Mouse (Mus musculus) spleen, adult 12 weeks (tissue): Measurements from ENCODE around the gene Tmem108.

Experiments
- DNase-seq: peaks from one replicate; pipeline ENCODE4 v3.0.0; 2022; ENCODE audit warnings: low spot score

The Tmem108 gene

DNA sequence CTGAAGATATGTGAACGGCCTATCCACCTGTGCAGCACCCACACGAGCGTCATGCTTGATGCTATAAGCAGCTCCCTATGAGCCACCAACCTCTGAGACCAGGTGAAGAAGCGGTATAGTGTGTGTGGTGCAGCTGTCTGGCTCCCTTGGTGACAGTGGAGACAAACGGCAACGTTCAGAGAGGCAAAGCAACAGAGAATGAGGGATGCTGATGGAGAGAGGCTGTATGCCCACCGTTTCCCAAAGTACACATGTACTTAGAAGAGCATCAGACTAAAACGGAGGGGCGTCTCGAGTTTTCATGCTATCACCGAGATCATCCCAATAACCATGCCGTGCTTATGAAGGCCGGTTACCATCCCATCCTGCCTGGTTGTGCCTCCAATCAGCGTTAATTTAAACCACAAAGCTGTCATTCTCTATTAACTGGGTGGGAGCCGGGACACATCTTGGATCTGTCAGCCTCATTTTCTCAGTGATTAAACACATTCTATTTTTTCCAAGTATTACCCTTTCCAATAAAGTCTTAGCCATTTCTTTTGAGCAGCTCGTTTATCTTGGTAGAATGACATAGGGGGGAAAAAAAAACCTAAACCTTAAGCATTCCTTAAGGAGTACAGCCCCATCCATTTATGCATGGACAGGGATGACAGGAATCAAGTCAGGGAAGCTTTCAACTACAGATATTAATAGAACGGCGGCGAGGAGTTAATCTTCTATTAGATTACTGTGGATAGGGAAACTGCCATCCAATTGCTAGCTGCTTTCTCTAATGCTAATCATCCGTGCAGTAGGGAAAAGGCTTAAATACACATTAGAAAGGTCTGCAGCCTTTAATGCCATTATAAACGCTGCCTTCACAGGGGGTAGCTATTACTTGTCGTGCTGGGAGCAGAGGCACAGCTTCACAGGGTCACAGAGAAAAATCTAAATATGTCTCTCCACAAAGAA is 214.7 kb downstream of the Tmem108 start:
- DNase-seq, result no peak

DNA sequence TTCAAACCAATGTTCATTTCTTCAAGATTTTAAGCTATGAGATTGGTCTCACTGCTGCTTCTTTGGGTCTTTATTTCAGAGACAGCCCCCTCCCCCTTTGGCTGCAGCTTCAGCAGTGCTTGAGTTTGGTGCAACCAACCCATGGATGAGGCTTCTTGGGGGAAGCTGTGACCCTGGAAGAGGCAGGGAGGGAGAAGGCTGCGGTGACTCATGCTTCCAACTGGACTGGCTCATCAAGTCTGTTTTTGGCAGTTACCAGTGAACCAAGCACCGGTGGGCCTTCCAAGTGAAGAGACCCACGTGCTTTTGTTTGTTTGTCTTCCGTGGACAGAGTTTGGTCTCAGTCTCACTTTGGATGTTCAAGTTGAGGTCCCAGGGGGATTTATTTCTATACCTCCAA is 215.9 kb downstream of the Tmem108 start:
- DNase-seq, result no peak

DNA sequence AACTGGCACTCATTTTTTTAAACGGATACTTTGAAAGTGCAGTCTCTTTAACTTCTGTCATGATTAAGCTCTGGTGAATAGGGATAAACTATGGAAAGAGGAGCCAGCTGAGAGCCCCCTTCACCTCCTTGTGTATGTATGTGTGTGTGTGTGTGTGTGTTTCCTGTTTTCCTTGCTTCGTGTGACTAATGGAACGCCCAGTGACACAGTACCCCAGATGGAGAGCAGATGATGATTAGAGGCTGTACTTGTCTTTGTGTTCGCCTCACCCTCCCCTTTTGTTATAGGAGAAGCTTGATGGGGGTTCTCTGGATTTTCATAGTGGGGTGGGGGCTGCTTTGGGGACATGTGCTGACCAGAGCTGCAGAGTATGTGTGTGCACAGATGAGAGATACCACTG is 216.4 kb downstream of the Tmem108 start:
- DNase-seq, result no peak

DNA sequence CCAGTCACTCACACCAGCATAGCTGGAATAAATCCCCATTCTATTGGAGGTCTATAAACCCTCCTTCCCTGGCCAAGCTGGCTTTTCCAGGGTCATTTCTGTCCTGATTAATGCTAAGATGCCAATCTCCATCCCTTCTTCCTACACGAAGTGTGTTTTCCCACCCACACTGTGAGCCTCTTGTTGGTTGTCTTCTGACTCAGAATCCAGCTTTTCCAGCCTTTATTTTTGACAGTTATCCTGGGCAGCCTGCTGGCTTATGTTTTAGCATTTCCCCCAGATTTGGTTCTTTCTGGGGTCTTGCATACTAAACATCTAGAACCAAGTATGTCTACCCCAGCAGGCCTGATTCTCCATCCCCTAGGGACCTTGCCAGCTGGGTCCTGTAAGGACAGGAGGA is 217.0 kb downstream of the Tmem108 start:
- no peak for DNase-seq

DNA sequence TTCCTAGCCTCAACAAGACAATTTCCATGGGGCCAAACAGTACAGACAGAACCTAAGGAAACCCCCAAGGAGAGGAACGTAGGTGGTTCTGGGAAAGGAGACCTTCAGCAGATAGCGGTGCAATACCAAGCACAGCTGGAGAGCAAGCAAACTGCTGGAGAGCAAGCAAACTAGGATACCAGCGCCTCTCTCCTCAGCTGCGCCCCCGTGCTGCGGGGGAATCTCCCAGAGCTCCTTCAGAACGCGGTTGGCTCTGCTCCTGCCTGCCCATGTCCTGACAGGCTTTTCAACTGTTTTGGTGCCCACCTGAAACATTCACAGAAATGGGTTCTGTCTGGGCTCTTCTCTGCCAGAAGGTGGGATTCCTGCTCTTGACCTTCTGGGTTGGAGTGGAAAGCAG is 221.1 kb downstream of the Tmem108 start:
- DNase-seq, result no peak

DNA sequence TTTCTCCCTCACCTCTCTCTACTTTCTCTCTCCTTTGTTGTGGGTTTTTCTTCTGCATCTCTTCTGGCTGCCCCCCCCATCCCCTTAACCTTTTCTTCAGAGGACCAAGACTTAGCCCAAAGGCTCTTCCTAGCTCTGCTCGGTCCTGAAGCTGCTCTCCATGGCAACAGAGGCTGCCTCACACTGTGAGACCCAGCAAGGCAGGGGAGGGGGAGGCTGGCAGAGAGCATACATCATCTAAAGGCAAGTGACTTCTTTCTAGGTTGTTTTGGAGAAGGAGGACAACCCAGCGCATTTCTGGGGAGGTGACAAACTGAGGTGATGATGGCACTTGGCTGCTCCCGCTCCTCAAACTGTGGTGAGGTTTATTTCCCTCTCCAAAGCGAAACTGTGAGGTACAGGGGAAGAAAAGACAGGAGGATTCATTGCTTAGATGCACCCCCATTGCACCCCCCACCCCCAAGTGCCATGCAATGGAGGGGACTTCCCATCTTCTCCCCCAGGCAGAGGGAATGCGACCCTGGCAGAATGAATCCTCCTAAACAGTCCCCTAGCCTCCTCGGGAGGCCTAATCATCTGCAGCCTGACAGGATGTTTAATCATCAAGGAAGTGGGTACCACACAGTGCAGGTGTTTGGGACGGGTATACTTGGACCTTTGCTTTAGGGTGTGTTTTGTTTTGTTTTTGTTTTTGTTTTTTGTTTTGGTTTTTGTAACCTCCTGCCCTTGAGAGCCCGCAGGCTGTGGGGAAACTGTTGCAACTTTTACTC is 223.4 kb downstream of the Tmem108 start:
- DNase-seq, result no peak

DNA sequence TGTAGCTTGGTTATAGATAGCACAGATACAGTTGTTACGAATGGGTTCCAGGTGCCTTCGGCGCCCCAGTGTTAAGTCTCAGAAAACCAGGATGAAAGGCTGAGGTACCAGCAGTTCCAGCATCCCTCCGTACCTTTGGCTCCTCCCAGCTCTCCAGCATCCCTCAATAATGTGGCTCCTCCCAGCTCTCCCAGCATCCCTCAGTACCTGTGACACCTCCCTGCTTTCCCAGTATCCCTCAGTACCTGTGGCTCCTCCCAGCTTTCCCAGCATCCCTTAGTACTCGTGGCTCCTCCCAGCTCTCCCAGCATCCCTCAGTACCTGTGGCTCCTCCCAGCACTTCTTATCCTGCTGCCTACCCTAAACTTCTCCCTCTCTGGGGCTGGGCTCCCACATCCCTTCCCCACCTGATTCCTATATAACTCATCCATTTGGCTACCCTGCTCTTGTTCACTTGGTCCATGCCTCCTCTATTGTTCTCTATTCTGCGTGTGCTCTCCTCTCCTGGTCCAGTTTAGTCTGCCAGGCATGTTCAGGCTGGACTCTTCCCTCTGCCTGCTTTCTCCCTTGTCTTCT is 225.5 kb downstream of the Tmem108 start:
- no peak for DNase-seq

DNA sequence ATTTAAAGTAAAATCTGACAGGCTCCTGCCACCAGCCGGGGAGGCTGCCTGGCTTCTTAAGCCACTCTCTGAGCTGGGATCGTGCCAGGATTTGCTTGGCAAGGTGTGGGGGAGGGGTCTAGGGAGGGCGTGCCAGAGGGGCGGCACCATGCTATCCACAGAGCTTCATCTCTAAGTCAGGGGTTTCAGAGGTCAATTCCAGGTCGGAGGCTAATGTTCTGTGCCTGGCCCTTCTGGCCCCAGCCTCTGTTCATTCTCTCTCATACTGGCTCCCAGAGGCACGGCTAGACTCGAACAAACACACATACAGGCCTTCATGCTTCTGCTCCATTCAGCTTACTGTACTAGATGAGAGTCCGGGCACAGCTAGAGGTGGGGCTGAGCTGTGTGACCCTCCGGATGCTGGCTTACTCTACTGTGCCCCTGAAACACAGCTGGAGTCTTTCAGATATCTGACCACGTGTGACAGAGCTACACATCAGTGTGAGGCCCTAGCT is 236.5 kb downstream of the Tmem108 start:
- DNase-seq, result no peak

DNA sequence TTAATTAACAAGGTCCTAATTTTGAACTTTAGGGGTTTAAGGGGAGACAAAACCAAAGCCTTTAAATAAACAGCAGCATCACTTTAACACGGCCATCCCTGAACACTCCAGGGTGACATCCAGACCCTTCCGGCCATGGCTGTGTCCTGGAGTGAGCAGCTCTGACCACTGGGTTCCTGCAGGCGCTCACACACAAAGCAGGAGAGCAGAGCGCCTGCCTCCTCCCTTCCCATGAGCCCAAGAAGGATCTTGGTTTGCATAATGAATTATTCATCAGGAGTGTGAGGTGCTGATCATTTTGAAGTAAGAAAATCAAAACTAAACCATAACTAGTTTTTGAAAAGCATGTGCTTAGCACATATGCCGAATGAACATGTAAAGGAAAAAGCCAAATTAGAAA is 237.0 kb downstream of the Tmem108 start:
- DNase-seq, result no peak

DNA sequence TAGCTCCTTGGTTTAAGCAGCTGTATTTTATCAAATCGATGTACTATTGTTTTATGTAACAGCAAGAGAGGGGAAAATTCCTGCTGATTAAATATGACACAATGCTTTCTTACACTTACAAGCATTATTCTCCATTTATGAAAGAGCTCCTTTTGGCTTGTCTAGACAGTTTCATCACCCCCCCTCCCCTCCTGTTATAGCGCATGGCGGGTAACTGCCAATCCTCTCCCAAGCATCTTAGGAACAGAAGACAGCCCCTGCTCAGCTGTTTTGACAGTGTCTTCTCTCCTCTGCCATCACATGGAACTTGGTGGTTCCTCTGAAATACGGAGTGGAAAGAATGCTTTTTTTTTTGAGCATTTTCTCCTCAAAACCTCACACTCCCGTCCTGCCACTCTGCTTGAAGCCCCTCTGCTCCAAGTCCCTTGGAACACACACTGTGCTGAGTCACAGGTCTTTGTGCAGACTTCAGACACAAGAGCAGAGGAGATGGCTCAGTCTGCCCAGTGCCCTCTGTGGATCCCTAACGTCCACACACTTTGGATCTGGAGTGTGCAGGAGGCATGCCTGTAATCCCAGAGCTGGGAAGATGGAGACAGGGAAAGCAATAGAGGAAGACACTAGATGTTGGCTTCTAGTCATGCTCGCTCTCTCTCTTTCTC is 237.8 kb downstream of the Tmem108 start:
- no peak for DNase-seq

DNA sequence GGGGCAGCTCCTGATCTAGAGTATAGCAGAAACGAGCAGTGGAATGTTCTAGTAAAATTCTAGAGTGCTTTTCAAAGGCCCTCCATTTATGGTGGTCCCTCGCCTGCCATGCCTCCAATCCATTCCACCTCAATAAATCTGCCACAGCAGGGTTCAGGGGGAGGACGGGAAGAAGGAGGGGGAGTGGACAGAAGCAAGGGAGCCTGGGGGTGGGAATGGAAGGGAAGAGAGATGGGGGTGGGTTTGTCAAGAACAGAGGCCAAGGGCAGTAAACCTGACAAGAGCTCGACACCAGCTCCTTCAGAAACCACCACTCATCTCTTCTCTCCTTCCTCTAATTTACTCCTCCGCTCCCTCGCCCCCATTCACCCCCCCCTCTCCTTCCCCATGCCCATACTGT is 238.6 kb downstream of the Tmem108 start:
- DNase-seq, result no peak

DNA sequence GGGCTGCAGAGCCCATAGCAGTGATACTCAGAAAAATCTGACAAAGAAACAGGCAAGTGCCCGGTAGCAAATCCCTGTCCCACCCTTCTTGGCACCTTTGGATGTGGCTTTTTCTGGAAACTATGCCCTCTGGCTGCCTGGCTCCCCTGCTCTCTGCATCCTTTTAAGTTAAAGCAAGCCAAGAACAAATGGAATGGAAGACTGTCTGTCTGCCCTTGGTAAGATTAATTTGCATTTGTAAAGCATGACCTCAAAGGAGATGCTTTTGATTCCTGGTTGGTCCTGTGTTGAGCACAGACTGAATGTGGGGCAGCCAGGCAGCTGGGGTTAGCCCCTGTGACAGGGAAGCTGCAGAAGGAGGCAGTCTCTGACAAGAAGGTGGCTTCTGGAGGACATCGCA is 247.8 kb downstream of the Tmem108 start:
- DNase-seq, result no peak

DNA sequence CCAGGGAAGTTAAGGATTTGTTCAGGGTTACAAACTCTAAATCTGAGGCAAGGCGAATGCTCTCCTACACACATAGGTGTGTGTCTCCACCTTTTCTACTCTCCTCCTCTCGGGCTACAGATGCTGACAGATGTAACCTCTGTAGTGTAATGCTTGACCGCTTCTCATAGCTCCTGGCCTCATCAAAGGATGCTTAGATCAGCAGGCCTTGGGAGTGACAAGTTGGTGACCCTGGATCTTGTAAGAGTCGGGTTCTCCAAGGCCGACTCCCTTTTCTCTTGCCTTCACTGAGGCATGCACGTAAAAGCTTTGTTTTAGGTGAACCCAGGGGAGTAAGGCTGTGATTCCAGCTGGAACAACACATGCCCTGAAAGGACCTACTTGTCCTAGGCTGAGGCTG is 249.4 kb downstream of the Tmem108 start:
- DNase-seq, result no peak

DNA sequence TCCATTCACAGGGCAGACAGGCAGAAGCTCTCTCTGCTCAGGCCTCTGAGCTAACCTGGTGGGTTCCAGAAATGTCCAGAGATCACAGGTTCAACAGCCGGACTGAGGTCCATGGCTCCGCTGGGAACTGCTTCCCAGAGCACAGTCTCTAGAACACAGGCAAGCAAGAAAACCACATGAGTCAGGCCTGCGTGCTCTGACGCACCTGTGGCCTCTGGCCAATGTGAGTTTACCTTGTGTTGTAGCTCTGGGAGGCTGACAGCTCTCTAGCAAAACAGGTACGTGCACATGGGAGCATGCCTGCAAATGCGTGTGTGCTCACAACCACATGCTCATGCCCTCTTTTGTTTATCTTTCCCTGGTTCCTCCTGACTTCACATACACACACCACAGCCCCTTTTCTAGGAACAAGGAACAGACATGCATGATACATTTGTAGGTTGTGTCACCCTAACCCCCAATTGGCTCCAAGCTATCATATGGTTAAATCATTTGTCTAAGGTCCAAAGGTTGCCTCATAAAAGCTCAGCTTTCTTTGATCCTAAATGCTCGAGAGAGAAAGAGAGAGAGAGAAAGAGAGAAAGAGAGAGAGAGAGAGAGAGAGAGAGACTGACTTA is 254.6 kb downstream of the Tmem108 start:
- no peak for DNase-seq

DNA sequence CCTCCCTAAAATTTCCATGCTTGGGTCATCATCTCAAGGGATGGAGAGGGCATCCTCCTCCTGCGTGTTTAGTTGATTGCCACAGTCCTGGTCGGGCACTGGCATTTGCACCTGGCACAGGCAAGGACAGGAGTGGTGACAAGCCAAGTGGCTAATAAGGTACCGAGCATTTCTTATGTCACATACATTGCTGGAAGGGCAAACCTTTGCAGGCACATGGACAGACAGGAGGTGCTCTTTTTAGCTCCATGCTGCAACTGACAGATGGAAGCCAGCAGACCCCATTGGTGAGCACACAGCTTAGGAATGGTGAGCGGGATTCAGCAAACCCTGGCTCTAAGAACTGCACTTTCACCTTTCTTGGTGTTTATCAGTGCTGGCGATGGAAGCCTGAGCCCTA is 256.6 kb downstream of the Tmem108 start:
- DNase-seq, result no peak

DNA sequence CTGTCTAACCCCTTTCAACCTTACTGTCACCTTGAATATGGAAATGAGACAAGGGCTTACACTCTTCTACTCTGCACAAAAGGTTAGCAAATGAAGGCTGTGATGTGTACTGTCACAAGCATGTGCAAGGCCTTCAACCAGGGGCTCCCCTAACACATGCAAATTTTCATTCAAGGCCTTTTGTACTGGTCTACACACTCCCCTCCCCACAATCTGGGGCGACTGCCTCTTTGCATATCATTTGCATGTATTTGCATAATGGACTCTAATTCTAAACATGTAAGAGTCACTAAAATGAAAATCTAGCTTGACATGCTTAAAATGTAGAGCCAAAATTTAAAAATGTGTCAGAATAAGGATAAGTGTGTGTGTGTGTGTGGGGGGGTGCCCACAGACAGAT is 257.0 kb downstream of the Tmem108 start:
- no peak for DNase-seq

DNA sequence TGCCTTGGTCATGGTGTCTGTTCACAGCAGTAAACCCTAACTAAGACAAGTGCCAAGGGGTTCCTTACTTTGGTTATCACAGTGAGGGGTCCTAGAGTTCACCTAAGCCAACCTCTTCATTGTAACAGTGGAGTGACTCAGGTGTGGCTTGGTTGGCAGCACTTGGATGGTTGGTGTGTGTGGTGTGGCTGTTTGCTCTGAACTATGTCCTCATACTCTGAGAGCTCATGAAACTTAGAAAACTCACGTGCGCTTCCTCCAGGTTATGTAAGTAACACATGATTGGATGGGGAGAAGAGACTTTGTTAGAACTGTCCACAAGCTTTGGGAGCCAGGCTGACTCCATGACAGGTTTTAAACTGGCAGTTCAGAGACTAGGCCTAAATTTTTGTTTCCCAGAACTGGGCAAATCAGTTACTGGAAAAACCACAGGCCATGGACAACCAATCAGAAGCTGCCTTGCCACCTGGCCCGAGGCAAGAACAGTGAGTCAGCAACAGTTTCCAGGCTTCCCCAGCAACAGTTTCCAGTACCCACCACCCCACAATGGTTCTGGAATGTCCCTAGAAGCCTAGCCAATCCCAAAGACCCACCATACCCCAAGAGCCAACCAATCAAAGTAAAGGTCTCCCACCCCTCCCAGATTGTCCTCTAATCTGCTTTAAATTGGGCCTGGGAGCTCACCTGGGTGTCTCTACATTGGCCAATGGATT is 257.9 kb downstream of the Tmem108 start:
- no peak for DNase-seq

DNA sequence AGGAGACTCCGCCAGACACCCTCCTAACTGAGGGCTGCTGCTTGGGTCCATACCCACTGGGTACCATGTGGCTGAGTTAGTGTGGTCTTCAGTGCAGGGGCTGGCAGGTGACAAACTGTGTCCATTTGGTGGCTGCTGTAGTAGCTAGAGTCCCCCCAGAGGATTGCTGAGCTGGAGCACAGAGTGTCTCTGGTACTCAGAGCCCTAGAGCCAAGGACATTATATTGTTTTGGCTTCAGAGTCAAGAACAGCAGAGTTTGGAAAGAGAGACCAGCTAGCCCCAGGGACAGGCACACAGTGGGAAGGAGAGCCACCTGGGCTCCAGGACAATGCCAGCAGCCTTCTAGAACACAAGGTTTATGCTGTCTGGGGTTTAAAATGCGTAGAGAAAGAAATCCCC is 259.0 kb downstream of the Tmem108 start:
- no peak for DNase-seq

DNA sequence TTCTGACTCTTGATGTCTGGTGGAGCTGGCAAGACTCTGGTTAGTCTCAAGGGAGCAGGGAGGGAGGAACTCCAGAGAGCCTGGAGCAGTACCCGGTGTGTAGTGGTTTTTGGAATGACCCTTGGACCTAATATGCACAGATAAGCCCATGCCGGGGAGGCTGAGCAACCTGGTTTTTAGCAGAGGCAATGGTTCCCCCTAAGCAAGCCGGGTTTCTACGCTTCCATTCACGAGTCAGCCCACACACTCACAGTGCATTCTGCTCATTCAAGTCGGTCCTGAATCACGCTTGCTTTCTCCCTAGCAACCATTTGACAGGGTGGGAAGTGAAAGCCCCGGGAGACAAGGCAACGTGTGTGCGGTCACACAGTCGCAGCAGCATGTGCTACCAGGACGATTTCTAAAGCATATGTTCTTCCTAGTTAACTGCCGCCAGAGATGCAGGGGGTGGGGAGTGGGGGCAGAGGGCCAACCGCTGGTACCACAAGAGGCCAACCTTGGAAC is 259.7 kb downstream of the Tmem108 start:
- no peak for DNase-seq

DNA sequence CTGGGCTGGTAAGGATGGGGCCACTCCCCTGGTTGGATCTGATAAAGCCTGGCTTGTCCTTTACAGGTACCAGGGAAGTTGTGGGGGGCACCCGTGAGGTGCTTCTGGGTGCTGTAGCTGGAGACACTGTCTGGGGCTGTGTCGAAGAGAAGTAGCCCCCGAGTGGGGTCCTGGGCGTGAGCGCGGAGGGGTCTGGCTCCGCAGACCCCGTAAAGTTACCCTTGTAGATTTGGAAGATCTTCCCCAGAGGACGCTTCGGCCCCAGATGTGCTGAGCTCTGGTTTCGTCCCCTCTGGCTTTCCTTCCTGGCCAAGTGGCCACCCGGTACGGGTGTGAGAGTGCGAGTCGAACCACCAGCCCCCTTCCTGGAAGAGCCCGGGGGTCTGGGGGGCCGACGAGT is 262.3 kb downstream of the Tmem108 start:
- no peak for DNase-seq

DNA sequence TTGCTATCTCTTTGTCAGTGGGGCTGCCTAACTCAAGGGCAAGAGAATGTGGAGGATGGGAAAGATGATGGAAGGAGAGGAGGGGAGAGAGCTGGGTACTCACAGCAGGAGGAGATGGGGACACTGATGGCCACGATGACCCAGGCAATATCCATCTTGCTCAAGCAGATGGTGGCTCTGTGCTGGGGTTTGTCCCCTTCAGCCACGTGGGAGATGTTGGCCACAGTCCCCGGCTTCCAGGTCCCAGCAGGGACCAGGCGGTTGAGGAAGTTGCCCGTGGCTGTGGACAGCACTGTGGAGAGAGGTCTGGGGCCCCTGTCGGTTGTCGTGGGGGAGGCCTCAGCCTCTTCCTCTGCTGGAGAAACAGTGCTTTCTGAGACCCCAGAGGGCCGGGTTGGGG is 262.9 kb downstream of the Tmem108 start:
- no peak for DNase-seq
